Mouse (Mus musculus) heart, embryonic 14.5 days (tissue): ENCODE measurements at regions not wholly inside any gene's neighbourhood (a gene's known extent, or its start where the extent isn't known, plus 50 kb on each side); places are given as distances from the start of the nearest gene placed in this dataset.

Source experiments
- ATAC-seq: fragments of 200-750 bp; cut with Nextera tagmentation; 2 replicates; pipeline ENCODE4 v1.8.0; 2017; ENCODE audit warnings: low read depth, moderate TSS enrichment; ENCODE audit not compliant: insufficient number of reproducible peaks, insufficient read depth, low FRiP score
- H3K27ac ChIP-seq, 2 experiments: fragments of 200-500 bp in 1 of 2; fragments of 300-500 bp in 1 of 2; sonication (generic) in 1 of 2; replicated peaks in 1 of 2; 2 replicates each; pipeline ENCODE4 v1.5.1; 2012 to 2014; ENCODE audit warnings: low read depth in 2 of 2, low read length in 2 of 2, control low read depth in 1 of 2, mild to moderate bottlenecking in 1 of 2, mixed read lengths in 1 of 2; ENCODE audit not compliant: control insufficient read depth in 1 of 2, insufficient read depth in 1 of 2
- H3K27me3 ChIP-seq: fragments of 300-500 bp; sonication (generic); 2 replicates; pipeline ENCODE4 v1.6.1; 2014; ENCODE audit warnings: mild to moderate bottlenecking, low read length, control low read depth; ENCODE audit not compliant: control insufficient read depth, insufficient read depth
- H3K36me3 ChIP-seq: fragments of 300-500 bp; sonication (generic); 2 replicates; pipeline ENCODE4 v1.6.1; 2014; ENCODE audit warnings: mild to moderate bottlenecking, control low read depth, low read length, mixed read lengths; ENCODE audit not compliant: control insufficient read depth, insufficient read depth
- H3K4me1 ChIP-seq, 2 experiments: fragments of 200-500 bp in 1 of 2; fragments of 300-500 bp in 1 of 2; sonication (generic) in 1 of 2; 2 replicates each; pipeline ENCODE4 v1.6.1; 2012 to 2014; ENCODE audit warnings: low read length in 2 of 2, control low read depth in 1 of 2, mixed read lengths in 1 of 2; ENCODE audit not compliant: control insufficient read depth in 2 of 2, insufficient read depth in 2 of 2
- H3K4me2 ChIP-seq: fragments of 300-500 bp; sonication (generic); 2 replicates; pipeline ENCODE4 v1.6.1; 2014; ENCODE audit warnings: mild to moderate bottlenecking, low read length
- H3K4me3 ChIP-seq, 2 experiments: fragments of 200-500 bp in 1 of 2; fragments of 300-500 bp in 1 of 2; sonication (generic) in 1 of 2; 2 replicates each; pipeline ENCODE4 v1.5.1; 2012 to 2014; ENCODE audit warnings: low read length in 2 of 2, mild to moderate bottlenecking in 2 of 2, control low read depth in 1 of 2, low read depth in 1 of 2, moderate library complexity in 1 of 2; ENCODE audit not compliant: control insufficient read depth in 1 of 2, insufficient read depth in 1 of 2
- H3K9ac ChIP-seq: fragments of 300-500 bp; sonication (generic); 2 replicates; pipeline ENCODE4 v1.6.1; 2014; ENCODE audit warnings: mild to moderate bottlenecking, low read length
- H3K9me3 ChIP-seq: fragments of 300-500 bp; sonication (generic); 2 replicates; pipeline ENCODE4 v1.6.1; 2016; ENCODE audit warnings: low read length, control low read depth; ENCODE audit not compliant: control insufficient read depth
- WGBS: fragments of 180-500 bp; shearing (Covaris S2); extraction: QIAGEN DNeasy Blood & Tissue Kit; methylation state at CpG from one replicate; pipeline ENCODE4 v1.1.7; 2014; 5-methylcytosine and 5-hydroxymethylcytosine counted together

GRCm38 (mm10) chr1:75612083-75612720 lies 66.1 kb downstream of the Slc4a3 start:
- WGBS: 74% methylated on average over 13 of the region's 13 CpGs
- no peak overlapping the region for H3K4me3 ChIP-seq
- no peaks in the 10 kb centered on the region for H3K4me1 ChIP-seq
- H3K27me3 ChIP-seq: no peaks in the 10 kb centered on the region
- no peak overlapping the region for H3K27ac ChIP-seq
- H3K9ac ChIP-seq: no peak overlapping the region
- H3K4me2 ChIP-seq: no peak overlapping the region
- no peaks in the 10 kb centered on the region for H3K36me3 ChIP-seq
- ATAC-seq: no peak
- no peaks in the 10 kb centered on the region for H3K9me3 ChIP-seq

GRCm38 (mm10) chr1:75613206-75613605 lies 67.1 kb downstream of the Slc4a3 start:
- H3K9ac ChIP-seq: no peak overlapping the region
- H3K4me1 ChIP-seq: peaks cover 2 to 5% of the 10 kb centered on the region in 2 experiments; a peak in 1 of 4 replicates
- no peak overlapping the region for H3K27ac ChIP-seq
- no peak overlapping the region for H3K4me3 ChIP-seq
- no peaks in the 10 kb centered on the region for H3K36me3 ChIP-seq
- WGBS: 52% methylated on average over 2 of the region's 2 CpGs
- no peaks in the 10 kb centered on the region for H3K27me3 ChIP-seq
- H3K9me3 ChIP-seq: no peaks in the 10 kb centered on the region
- no peak overlapping the region for H3K4me2 ChIP-seq
- no peak for ATAC-seq

GRCm38 (mm10) chr1:75616971-75617370 lies 70.9 kb downstream of the Slc4a3 start:
- ATAC-seq: no peak
- H3K27me3 ChIP-seq: no peaks in the 10 kb centered on the region
- no peak overlapping the region for H3K4me3 ChIP-seq
- H3K4me1 ChIP-seq: peaks cover 6 to 13% of the 10 kb centered on the region in 2 experiments
- H3K9me3 ChIP-seq: no peaks in the 10 kb centered on the region
- no peak overlapping the region for H3K9ac ChIP-seq
- no peak overlapping the region for H3K27ac ChIP-seq
- WGBS: 97% methylated on average over 2 of the region's 2 CpGs
- H3K4me2 ChIP-seq: no peak overlapping the region
- H3K36me3 ChIP-seq: no peaks in the 10 kb centered on the region

- Histone ChIP-seq H3K36me3 (no peaks in the 10 kb centered on the region), H3K4me1 (peaks cover 6 to 13% of the 10 kb centered on the region in 2 experiments), H3K9ac (no peak overlapping the region), H3K4me2 (no peak overlapping the region), H3K27me3 (no peaks in the 10 kb centered on the region), H3K27ac (peak overlapping the region; percentile 10 to 60), H3K4me3 (no peak overlapping the region), H3K9me3 (no peaks in the 10 kb centered on the region)
- WGBS: 27% methylated on average over 7 of the region's 7 CpGs
- ATAC-seq: peak; percentile 39; the same call in 1 of the 2 replicates
Measured at GRCm38 (mm10) chr1:75618367-75618790, 72.3 kb downstream of the Slc4a3 start.

- H3K36me3 ChIP-seq: no peaks in the 10 kb centered on the region
- H3K27ac ChIP-seq: no peak overlapping the region
- 0 out of 4 replicates have a peak, but pooled peaks cover 0 to 3% of the 10 kb centered on the region in 2 experiments for H3K4me1 ChIP-seq
- no peak overlapping the region for H3K9ac ChIP-seq
- 80% methylated on average over 2 of the region's 2 CpGs for WGBS
- no peaks in the 10 kb centered on the region for H3K9me3 ChIP-seq
- no peak for ATAC-seq
- no peak overlapping the region for H3K4me3 ChIP-seq
- no peak overlapping the region for H3K4me2 ChIP-seq
- H3K27me3 ChIP-seq: no peaks in the 10 kb centered on the region
Measured at GRCm38 (mm10) chr1:75630287-75630686, 84.2 kb downstream of the Slc4a3 start.

- Histone ChIP-seq H3K4me1 (0 out of 4 replicates have a peak, but pooled peaks cover 0 to 3% of the 10 kb centered on the region in 2 experiments), H3K9me3 (no peaks in the 10 kb centered on the region), H3K9ac (no peak overlapping the region), H3K27me3 (no peaks in the 10 kb centered on the region), H3K36me3 (no peaks in the 10 kb centered on the region), H3K4me2 (no peak overlapping the region), H3K27ac (no peak overlapping the region), H3K4me3 (no peak overlapping the region)
- 53% methylated on average over 1 of the region's 1 CpGs for WGBS
- no peak for ATAC-seq
Measured at GRCm38 (mm10) chr1:75631729-75632128, 85.7 kb downstream of the Slc4a3 start.

GRCm38 (mm10) chr1:75635591-75635990 lies 89.5 kb downstream of the Slc4a3 start:
- H3K27ac ChIP-seq: no peak overlapping the region
- no peak overlapping the region for H3K9ac ChIP-seq
- H3K4me3 ChIP-seq: no peak overlapping the region
- H3K4me2 ChIP-seq: no peak overlapping the region
- H3K4me1 ChIP-seq: 0 out of 4 replicates have a peak, but pooled peaks cover 0 to 3% of the 10 kb centered on the region in 2 experiments
- no peak for ATAC-seq
- 87% methylated on average over 4 of the region's 4 CpGs for WGBS
- H3K9me3 ChIP-seq: no peaks in the 10 kb centered on the region
- no peaks in the 10 kb centered on the region for H3K27me3 ChIP-seq
- no peaks in the 10 kb centered on the region for H3K36me3 ChIP-seq
